Mouse (Mus musculus) heart, postnatal 36 days (tissue): ENCODE data around the gene Spryd3. TPM values are rescaled to one million over a fixed set of nuclear protein-coding genes. Genes with fewer than 3 reads are reported as not detected.
A peak's percentile ranks its signal among the peaks of the same experiment; 100 is the strongest.

Experiments used
- DNase-seq, 2 experiments: peaks; one replicate each; pipeline ENCODE4 v3.0.0; 2021 to 2022
- intact Hi-C: fragments of 180-260 bp; cut with DNase I; formaldehyde crosslinking; loops from one replicate; pipeline ENCODE4 v1.15.1; 2025
- total RNA-seq, 2 experiments: library from RNA; stranded (reverse); gene quantifications; 2 replicates each; pipeline ENCODE4 v1.2.3; 2021

Gene Spryd3
- total RNA-seq, 2 experiments from 2014 or later: 14.8 to 14.9 TPM

DNA sequence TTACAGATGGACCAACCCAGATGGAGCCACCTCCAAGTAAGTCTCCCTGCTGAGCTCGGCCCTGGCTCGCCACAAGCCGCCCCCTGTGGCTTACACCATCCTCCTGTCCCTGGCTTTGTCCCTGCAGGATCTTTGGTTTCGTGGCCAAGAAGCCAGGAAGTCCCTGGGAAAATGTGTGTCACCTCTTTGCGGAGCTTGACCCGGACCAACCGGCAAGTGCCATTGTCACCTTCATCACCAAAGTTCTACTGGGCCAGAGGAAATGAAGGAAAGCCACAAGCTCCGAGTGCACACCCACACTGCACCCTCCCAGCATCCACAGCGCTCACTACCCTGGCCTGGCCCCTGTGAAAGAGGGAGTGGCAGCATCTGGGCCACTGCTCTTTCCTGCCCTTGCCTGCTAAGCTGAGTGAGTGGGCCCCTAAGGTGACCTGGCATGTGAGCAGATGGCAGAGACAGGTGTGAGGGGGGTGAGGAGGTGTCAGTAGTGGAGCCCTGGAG, 20.3 kb downstream of the Spryd3 start:
- intact Hi-C loops: no loop called here
- no peak for DNase-seq

- DNase-seq: no peak
- intact Hi-C loops: no loop called here
These were observed 21.3 kb downstream of the Spryd3 start for GRCm38 (mm10) chr15:102114651-102115260.

- DNase-seq: no peak
- intact Hi-C loops: no loop called here
These were observed 22.4 kb downstream of the Spryd3 start for GRCm38 (mm10) chr15:102113674-102114073.

DNA sequence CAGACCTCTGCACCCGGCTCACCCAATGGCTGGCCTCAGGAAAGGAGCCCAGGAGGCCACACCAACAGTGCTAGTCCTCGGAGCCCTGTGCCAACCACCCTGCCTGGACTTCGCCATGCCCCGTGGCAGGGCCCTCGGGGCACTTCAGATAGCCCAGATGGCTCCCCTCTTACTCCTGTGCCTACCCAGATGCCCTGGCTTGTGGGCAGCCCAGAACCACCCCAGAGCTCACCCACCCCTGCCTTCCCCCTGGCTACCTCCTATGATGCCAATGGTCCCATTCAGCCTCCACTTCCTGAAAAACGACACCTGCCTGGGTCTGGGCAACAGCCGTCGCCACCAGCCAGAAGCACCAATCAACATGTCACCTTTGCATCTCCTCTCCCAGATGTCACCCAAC, 23.2 kb downstream of the Spryd3 start:
- no peak for DNase-seq

GRCm38 (mm10) chr15:102112181-102112580, 23.9 kb downstream of the Spryd3 start:
- DNase-seq: no peak
- intact Hi-C loops: no loop called here

More for the DNA sequence above, 23.2 kb downstream of the Spryd3 start:
- intact Hi-C loops: no loop called here

GRCm38 (mm10) chr15:102111495-102111829, 24.6 kb downstream of the Spryd3 start:
- DNase-seq: no peak
- intact Hi-C loops: no loop called here

GRCm38 (mm10) chr15:102110701-102111494, 25.1 kb downstream of the Spryd3 start:
- no peak for DNase-seq

DNA sequence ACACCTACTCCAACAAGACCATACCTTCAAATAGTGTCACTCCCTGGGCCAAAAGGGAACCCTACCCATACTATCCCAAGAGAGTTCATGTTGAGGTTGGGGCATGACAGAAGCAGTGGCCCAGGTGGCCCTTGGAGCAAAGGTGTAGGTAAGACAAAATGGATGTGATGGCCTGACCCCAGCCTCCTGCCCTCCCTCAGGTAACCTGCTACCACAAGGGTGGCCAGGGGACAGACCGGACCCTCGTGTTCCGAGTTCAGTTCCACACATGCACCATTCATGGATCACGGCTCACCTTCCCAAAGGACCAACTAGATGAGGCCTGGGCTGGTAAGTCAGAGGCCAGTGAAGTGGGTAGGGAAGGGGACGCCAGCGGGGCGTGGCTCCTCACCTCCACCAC, 25.8 kb downstream of the Spryd3 start:
- intact Hi-C loops: no loop called here
- no peak for DNase-seq

More at GRCm38 (mm10) chr15:102110701-102111494, 25.1 kb downstream of the Spryd3 start:
- intact Hi-C loops: no loop called here

- intact Hi-C loops: loop anchor here (5.0 kb wide), 1 partner anchor 38 kb away; no protein-coding TSS in a partner anchor
- DNase-seq: peak; percentile 78
These were observed 27.1 kb downstream of the Spryd3 start for GRCm38 (mm10) chr15:102108651-102109525.

DNA sequence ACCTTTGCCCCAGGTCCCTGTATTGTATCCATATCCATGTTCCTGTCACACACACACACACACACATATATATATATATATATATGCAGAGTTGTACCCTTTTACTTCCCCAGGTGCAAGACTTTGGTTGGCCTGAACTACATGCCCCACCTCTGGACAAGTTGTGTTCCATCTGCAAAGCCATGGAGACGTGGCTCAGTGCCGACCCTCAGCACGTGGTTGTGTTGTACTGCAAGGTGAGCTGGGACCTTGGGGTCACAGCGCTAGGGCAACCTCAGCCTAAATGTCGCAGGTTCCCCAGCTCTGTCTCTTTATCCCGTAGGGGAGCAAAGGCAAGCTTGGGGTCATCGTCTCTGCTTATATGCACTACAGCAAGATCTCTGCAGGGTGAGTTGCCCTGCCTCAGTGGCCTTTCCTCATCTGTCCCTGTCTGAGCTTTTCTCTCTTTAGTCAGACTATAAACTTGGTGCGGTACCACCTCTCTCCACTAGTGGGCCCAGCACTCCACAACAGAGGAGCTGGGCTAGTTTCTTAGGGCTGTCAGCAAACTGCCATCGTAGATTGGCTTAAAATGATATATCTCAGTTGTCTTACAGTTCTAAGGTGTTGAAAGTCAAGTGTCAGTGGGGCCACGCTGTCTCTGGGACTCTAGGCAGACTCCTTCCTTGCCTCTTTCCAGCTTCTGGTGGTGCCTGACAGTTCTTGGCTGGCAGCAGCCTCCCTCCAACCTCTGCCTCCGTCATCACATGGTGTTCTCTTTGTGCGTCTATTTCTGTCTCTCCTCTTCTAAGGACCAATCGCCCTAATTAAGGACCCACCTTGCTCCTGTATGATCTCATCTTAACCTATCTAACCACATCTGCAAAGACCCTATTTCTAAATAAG, 28.1 kb downstream of the Spryd3 start:
- peak; percentile 69 to 74 for DNase-seq
- intact Hi-C loops: loop anchor here (2.0 to 5.0 kb wide), 2 partner anchors 13 to 39 kb away; no protein-coding TSS in a partner anchor

DNA sequence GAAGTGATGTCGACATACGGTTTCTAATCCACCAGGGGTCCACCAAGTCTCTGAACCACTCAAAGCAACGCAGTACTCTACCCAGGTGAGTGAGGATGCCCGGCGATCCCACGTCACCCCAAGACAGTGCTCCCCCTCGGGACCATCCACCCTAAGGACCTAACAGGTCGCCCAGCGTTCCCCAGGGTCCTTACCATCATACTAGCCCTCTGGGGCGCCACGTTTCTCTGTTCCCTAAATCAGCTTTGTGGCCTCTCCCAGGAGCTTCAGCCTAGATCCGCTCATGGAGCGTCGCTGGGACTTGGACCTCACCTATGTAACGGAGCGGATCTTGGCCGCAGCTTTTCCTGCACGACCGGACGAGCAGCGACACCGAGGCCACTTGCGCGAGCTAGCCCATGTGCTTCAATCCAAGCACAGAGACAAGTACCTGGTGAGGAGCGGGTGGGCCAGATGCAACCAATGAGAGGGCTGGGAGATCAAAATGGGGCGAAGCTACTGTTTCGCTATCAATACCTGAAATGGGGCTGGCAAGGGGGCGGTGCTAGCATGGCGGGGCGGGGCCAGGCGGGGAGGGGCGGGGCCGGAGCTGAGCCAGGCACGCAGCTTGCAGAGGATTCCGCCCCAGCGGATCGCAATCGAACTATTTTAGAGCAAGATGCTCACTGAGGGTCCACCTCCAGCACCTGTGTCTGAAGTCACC, 29.1 kb downstream of the Spryd3 start:
- DNase-seq: no peak
- intact Hi-C loops: loop anchor here (2.0 to 5.0 kb wide), 2 partner anchors 14 to 40 kb away; no protein-coding TSS in a partner anchor

- intact Hi-C loops: loop anchor here (2.0 to 5.0 kb wide), 2 partner anchors 15 to 41 kb away; no protein-coding TSS in a partner anchor
- DNase-seq: peak in 1 of 2 experiments; percentile 57
These were observed 30.0 kb downstream of the Spryd3 start for GRCm38 (mm10) chr15:102105764-102106730.

DNA sequence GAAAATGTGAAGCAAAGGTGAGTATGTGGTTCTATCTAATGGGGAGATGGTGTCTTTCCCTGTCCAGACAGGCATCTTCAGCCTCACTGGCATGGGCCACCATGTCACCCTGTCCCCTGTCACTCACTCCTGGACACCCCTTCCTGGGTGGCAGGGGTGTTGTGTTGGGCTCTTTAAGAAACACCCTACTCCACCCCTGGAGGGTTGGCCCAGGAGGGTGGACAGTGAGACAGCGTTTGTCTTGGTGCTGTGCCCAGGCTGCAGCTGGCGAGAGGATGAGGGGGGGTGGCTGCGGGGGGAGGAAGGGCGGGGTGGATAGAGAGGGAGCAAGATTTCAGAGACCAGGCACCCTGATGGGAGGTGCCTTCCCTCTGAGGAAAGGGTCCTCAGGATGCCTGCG, 30.7 kb downstream of the Spryd3 start:
- intact Hi-C loops: loop anchor here (5.0 kb wide), 1 partner anchor 42 kb away; no protein-coding TSS in a partner anchor
- DNase-seq: peak; percentile 78 to 84

GRCm38 (mm10) chr15:102103947-102104555, 32.0 kb downstream of the Spryd3 start:
- DNase-seq: peak; percentile 87 to 92
- intact Hi-C loops: no loop called here

DNA sequence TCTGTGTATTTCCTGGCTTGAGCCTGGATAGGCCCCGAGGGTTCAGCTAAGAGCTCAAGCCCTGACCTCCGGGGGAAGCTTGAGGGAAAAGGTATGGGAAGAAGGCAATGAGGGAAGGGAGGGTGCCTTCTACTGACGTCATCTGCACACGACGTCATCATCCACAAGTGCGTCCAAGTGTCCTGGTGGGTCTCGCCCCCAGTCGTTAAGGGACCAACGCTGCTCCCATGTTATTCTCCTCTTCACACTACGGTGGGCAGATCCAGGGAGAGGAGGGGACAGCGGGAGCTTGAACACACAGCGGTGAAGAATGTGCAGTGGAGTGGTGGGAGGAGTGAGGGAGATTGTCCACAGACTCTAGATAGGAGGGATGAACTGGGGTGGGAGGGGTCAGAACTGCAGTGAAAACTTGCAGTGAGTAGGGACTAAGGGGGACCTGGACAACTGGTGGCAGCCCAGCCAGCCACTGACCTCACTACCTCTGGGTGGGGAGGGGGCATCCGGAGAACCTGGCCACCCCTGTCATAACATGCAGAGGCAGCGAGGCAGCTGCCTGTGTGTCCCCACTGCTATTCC, 32.6 kb downstream of the Spryd3 start:
- DNase-seq: peak in 1 of 2 experiments; percentile 70
- intact Hi-C loops: no loop called here

DNA sequence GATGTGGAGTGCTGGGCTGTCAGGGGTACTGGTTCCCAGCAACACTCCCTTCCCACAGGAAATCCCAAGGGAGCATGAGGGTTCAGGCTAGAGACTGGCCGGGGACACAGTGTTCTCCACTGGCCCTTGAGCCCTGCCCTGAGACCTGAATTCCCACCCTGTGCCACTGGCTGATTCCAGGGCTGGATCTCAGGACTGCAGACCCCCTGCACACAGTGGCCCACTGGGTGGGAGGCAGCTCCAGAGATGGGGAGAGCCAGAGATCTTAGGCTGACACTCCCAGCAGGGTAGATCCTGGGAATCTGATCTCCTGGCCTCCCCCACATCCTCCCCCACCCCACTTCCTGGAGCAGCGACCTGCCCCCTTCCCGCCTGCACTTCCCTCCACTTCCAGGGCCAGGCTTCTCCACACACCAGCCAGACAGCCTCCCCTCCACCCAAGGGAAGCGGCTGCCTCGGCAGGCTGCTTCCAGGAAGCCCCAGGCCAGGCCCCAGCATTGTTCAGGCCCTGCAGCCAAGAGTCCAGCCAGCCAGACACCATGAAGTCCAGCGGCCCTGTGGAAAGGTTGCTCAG, 33.4 kb downstream of the Spryd3 start:
- DNase-seq: peak in 1 of 2 experiments; percentile 76
- intact Hi-C loops: no loop called here
